Mouse (Mus musculus) limb, embryonic 11.5 days (tissue): Measurements from ENCODE around the gene Ttc39a. TPM values are rescaled to one million over a fixed set of nuclear protein-coding genes. Genes with fewer than 3 reads are reported as not detected.
A peak's percentile ranks its signal among the peaks of the same experiment; 100 is the strongest.
"Not testable (repeated sequence)": the region's sequence is repeated elsewhere in the genome, so short reads cannot be mapped to it uniquely, and the experiment has no call there.

ENCODE experiments used
- ATAC-seq: fragments of 200-750 bp; cut with Nextera tagmentation; 2 replicates; pipeline ENCODE4 v1.8.0; 2017; ENCODE audit warnings: low read depth; ENCODE audit not compliant: insufficient number of reproducible peaks, low FRiP score, low TSS enrichment
- DNase-seq: peaks from one replicate; pipeline ENCODE4 v3.0.0-alpha.2; 2015; ENCODE audit warnings: low spot score
- H3K27ac ChIP-seq: fragments of 300-500 bp; sonication (generic); replicated peaks from 2 replicates; pipeline ENCODE4 v1.5.1; 2014; ENCODE audit warnings: low read depth, mild to moderate bottlenecking, low read length
- H3K27me3 ChIP-seq: fragments of 300-500 bp; sonication (generic); 2 replicates; pipeline ENCODE4 v1.6.1; 2014; ENCODE audit warnings: mild to moderate bottlenecking, low read length, mixed read lengths; ENCODE audit not compliant: control insufficient read depth, insufficient read depth
- H3K36me3 ChIP-seq: fragments of 300-500 bp; sonication (generic); 2 replicates; pipeline ENCODE4 v1.6.1; 2014; ENCODE audit warnings: mild to moderate bottlenecking, low read length, moderate library complexity, mixed read lengths; ENCODE audit not compliant: control insufficient read depth, insufficient read depth
- H3K4me1 ChIP-seq: fragments of 300-500 bp; sonication (generic); 2 replicates; pipeline ENCODE4 v1.6.1; 2014; ENCODE audit warnings: low read length, mixed read lengths; ENCODE audit not compliant: control insufficient read depth, insufficient read depth
- H3K4me2 ChIP-seq: fragments of 300-500 bp; sonication (generic); 2 replicates; pipeline ENCODE4 v1.6.1; 2014; ENCODE audit warnings: low read depth, mild to moderate bottlenecking, moderate library complexity; ENCODE audit not compliant: severe bottlenecking
- H3K4me3 ChIP-seq: fragments of 300-500 bp; sonication (generic); 2 replicates; pipeline ENCODE4 v1.5.1; 2014; ENCODE audit warnings: low read depth, low read length
- H3K9ac ChIP-seq: fragments of 300-500 bp; sonication (generic); 2 replicates; pipeline ENCODE4 v1.6.1; 2014; ENCODE audit warnings: mild to moderate bottlenecking, low read length
- H3K9me3 ChIP-seq: fragments of 300-500 bp; sonication (generic); 2 replicates; pipeline ENCODE4 v1.6.1; 2016; ENCODE audit warnings: low read length; ENCODE audit not compliant: control insufficient read depth
- WGBS: fragments of 180-500 bp; shearing (Covaris S2); extraction: QIAGEN DNeasy Blood & Tissue Kit; methylation state at CpG from one replicate; pipeline ENCODE4 v1.1.7; 2014; 5-methylcytosine and 5-hydroxymethylcytosine counted together
- polyA plus RNA-seq: library from polyadenylated mRNA; unstranded; fragments of >200 nt; fragmentation: Nextera tagmentation; extraction: Ambion mirVana; gene quantifications from 2 replicates; pipeline ENCODE4 v1.2.1, GENCODE M21; 2014

Ttc39a gene
- polyA plus RNA-seq, 1 experiment from 2014 or later = 6.1 TPM

- Histone ChIP-seq H3K9me3 (no peaks in the 10 kb centered on the region), H3K36me3 (no peaks in the 10 kb centered on the region), H3K27ac (no peak overlapping the region), H3K27me3 (no peaks in the 10 kb centered on the region), H3K4me3 (no peak overlapping the region), H3K4me1 (no peaks in the 10 kb centered on the region), H3K9ac (no peak overlapping the region), H3K4me2 (no peak overlapping the region)
- WGBS = 71% methylated on average over 5 of the region's 5 CpGs
- ATAC-seq (no peak), DNase-seq (no peak)
Observed at GRCm38 (mm10) chr4:109401176-109401689, 5.2 kb upstream of the Ttc39a start.

GRCm38 (mm10) chr4:109404908-109405307, 1.5 kb upstream of the Ttc39a start:
- H3K4me3 ChIP-seq, ATAC-seq, DNase-seq, H3K4me1 ChIP-seq, H3K27me3 ChIP-seq, H3K27ac ChIP-seq, H3K4me2 ChIP-seq, H3K9me3 ChIP-seq, H3K36me3 ChIP-seq, H3K9ac ChIP-seq: not testable (repeated sequence)
- WGBS = 81% methylated on average over 3 of the region's 3 CpGs

DNA sequence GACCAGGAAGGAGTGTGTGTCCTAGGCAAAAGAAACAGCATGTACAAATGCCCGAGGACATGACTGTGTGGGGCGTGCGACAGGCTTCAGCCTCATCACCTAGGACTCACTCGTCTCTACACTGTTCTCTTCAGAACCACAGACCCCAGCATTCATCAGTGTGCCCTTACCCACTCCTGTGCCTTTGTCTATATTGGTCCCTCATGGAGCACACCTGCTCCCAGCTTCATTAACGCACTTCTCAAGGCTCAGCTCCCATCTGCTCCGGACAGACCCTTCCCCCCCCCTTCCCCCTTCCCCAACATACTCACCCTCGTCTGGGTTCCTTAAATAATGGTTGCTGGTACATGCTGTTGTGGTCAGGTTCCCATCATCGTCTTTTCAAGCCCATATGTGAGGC, 1.0 kb upstream of the Ttc39a start:
- Histone ChIP-seq H3K9ac (no peak overlapping the region), H3K4me3 (no peak overlapping the region), H3K27ac (no peak overlapping the region), H3K4me2 (no peak overlapping the region), H3K4me1 (no peaks in the 10 kb centered on the region), H3K9me3 (no peaks in the 10 kb centered on the region), H3K36me3 (no peaks in the 10 kb centered on the region), H3K27me3 (no peaks in the 10 kb centered on the region)
- no peak for DNase-seq
- ATAC-seq = no peak
- 64% methylated on average over 8 of the region's 8 CpGs for WGBS

DNA sequence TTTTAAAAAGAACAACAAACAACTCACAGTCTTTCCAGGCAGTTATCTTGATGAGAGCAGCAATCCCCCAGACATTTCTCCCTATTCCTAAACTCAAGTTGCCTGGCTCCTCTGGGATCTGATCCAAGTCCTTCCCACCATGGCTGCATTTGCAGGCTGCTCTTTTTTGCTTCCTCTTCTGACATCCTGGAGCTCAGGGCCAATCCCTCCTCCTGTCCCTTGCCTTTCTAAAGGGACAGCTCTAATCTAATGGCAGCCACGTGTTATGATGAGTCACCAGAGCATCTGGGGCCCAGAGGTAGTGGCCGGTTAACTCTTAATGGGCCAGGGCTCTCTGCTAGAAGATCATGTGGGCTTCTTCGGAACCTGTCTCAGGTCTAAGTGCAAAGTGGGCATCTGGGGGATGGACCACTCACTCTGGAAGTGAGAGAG, 353 bp upstream of the Ttc39a start:
- Histone ChIP-seq H3K27ac (no peak overlapping the region), H3K4me2 (peak overlapping the region; percentile 92), H3K9me3 (no peaks in the 10 kb centered on the region), H3K27me3 (no peaks in the 10 kb centered on the region), H3K4me1 (no peaks in the 10 kb centered on the region), H3K9ac (peak overlapping the region; percentile 81; the same call in 1 of the 2 replicates), H3K4me3 (peak overlapping the region; percentile 48), H3K36me3 (no peaks in the 10 kb centered on the region)
- 8% methylated on average over 3 of the region's 3 CpGs for WGBS
- peak; percentile 52 for DNase-seq
- 0 out of 2 replicates have a peak, but pooled peaks have one; percentile 15 for ATAC-seq

DNA sequence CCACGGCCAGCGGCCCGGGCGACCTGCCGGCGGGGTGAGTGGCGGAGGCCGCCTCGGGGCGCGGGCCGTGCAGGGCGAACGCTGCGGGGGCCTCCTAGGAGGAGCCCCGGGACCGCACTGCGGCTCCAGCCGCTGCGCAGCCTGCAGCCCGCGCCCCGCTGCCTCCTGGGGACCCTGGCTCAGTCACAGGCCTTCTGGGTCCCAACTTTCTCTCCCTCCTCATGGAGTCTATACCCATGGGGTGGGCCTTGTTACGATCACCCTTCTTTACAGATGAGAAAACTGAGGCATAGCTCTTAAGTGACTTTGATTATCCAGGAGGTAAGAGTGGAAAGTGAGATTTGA, 725 bp downstream of the Ttc39a start:
- no peak; the same call in none of the 2 replicates for ATAC-seq
- no peaks in the 10 kb centered on the region for H3K36me3 ChIP-seq
- H3K27ac ChIP-seq = no peak overlapping the region
- peak; percentile 37 for DNase-seq
- no peaks in the 10 kb centered on the region for H3K9me3 ChIP-seq
- H3K4me1 ChIP-seq = no peaks in the 10 kb centered on the region
- peak overlapping the region; percentile 48 for H3K4me3 ChIP-seq
- peak overlapping the region; percentile 92 for H3K4me2 ChIP-seq
- H3K27me3 ChIP-seq = no peaks in the 10 kb centered on the region
- WGBS = 2% methylated on average over 24 of the region's 24 CpGs
- peak overlapping the region; percentile 81 for H3K9ac ChIP-seq

DNA sequence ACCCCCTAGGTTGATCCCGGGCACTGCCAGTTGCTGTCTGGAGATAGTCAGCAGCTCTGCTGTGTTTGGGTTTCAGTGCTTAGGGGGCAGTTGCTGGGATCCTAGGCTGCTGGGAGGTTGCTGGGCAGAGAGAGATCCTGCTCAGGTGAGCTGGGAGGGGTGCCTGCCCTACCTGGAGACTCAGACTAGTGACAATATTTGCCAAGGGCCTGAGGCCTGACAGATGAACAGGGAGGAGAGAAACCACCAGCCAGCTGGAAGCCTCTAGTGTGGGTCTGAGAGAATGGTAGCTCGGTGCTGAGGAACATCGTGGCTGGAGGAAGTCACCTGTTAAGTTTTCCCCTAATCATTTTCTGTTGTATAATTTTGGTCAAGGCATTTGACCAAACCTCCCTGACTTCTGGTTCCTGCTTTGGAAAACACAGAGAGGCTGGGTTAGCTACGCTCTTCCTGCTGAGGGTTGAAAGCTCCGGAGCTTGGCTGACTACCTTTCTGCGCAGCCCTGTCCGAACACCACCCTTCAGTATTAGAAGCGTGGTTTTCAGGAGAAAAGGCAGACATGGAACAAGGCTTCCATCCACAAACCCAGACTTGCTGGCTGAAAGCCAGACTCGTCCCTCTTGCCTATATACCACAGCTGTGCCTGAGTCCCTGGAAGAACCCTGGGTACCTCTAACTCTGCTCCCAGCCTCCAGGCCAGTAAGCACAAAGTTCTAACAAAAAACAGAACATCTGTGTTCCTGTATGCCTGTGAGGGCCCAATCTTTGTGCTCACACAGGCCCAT, 1.5 kb downstream of the Ttc39a start:
- Histone ChIP-seq H3K27ac (no peak overlapping the region), H3K36me3 (no peaks in the 10 kb centered on the region), H3K27me3 (no peaks in the 10 kb centered on the region), H3K9me3 (no peaks in the 10 kb centered on the region), H3K9ac (no peak overlapping the region), H3K4me1 (no peaks in the 10 kb centered on the region), H3K4me2 (peak overlapping the region; percentile 92; the same call in 1 of the 2 replicates), H3K4me3 (no peak overlapping the region)
- no peak for DNase-seq
- 80% methylated on average over 9 of the region's 9 CpGs for WGBS
- no peak for ATAC-seq

- no peak for DNase-seq
- H3K4me3 ChIP-seq = no peak overlapping the region
- no peaks in the 10 kb centered on the region for H3K9me3 ChIP-seq
- H3K27me3 ChIP-seq = no peaks in the 10 kb centered on the region
- no peak overlapping the region for H3K9ac ChIP-seq
- no peak for ATAC-seq
- no peaks in the 10 kb centered on the region for H3K36me3 ChIP-seq
- 64% methylated on average over 9 of the region's 9 CpGs for WGBS
- no peak overlapping the region for H3K27ac ChIP-seq
- no peaks in the 10 kb centered on the region for H3K4me1 ChIP-seq
- H3K4me2 ChIP-seq = no peak overlapping the region
Observed at GRCm38 (mm10) chr4:109410681-109411376, 4.4 kb downstream of the Ttc39a start.

DNA sequence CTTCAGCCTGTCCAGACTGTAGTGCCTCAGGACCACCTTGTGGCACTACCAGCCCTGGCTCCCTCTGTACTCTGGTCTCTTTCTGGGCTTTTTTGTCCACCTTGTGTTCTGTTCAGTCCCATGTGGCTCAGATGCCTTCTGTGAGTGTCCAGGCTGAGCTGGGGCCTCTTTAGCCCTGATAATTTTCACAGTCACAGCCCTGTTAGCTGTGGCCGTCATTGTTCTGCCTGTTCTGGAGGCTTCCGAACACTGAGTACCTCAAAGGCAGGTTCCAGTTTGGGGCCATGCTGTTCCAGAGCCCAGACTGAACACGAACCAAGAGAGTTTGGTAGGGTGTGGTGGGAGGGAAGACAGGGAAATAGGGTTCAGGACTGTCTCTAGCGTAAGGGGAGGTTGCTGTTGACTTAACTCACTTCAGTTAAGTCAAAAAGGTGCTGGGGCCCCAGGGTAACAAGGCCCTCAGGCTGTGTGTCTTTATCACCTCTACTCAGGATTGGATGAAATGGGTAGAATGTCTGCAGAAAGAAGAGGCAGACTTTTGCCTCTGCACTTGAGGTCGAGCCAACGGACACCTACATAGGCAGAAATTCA, 5.0 kb downstream of the Ttc39a start:
- Histone ChIP-seq H3K9ac (no peak overlapping the region), H3K27ac (no peak overlapping the region; the same call in 1 of the 2 replicates), H3K9me3 (no peaks in the 10 kb centered on the region), H3K27me3 (no peaks in the 10 kb centered on the region), H3K4me2 (no peak overlapping the region), H3K4me1 (no peaks in the 10 kb centered on the region), H3K36me3 (no peaks in the 10 kb centered on the region), H3K4me3 (no peak overlapping the region)
- WGBS = 86% methylated on average over 6 of the region's 6 CpGs
- ATAC-seq (no peak), DNase-seq (no peak)
